ENCODE assay signal across 8 mouse cellular contexts in genomic region chr4:149889851-149890250, GRCm38 (mm10).
A peak's percentile ranks its signal among the peaks of the same experiment; 100 is the strongest.
DNase-seq lines count a peak whose midpoint lies in the region; ATAC-seq lines count a peak whose summit lies in the region.

No protein-coding gene starts in this region.

- peak overlapping the region; percentile 50 for H3K4me3 ChIP-seq in megakaryocyte, embryonic 14.5 days (replicated peaks)
- H3K4me3 ChIP-seq in heart, embryonic 10.5 days: no peak overlapping the region
- H3K4me3 ChIP-seq in limb, embryonic 13.5 days: no peak overlapping the region

- peak overlapping the region; percentile 6; the same call in 1 of the 2 replicates for H3K9ac ChIP-seq in limb, embryonic 13.5 days

- peaks cover 17% of the 10 kb centered on the region for H3K4me1 ChIP-seq in megakaryocyte, embryonic 14.5 days
- H3K4me1 ChIP-seq in heart, embryonic 10.5 days: peaks cover 58% of the 10 kb centered on the region
- H3K4me1 ChIP-seq in limb, embryonic 13.5 days: peaks cover 82% of the 10 kb centered on the region

- peaks cover 82% of the 10 kb centered on the region for H3K27me3 ChIP-seq in megakaryocyte, embryonic 14.5 days (replicated peaks)
- H3K27me3 ChIP-seq in heart, embryonic 10.5 days (ENCODE audit: insufficient read depth, poor library complexity, severe bottlenecking): no peaks in the 10 kb centered on the region; the same call in 1 of the 2 replicates
- no peaks in the 10 kb centered on the region for H3K27me3 ChIP-seq in limb, embryonic 13.5 days

- H3K4me2 ChIP-seq in limb, embryonic 13.5 days (replicated peaks): peak overlapping the region; percentile 41

- peak overlapping the region; percentile 83 for H3K27ac ChIP-seq in heart, embryonic 10.5 days
- H3K27ac ChIP-seq in limb, embryonic 13.5 days: peak overlapping the region; percentile 95

- 21% methylated on average over 13 of the region's 13 CpGs for WGBS in heart, embryonic 10.5 days
- WGBS in limb, embryonic 13.5 days: 14% methylated on average over 13 of the region's 13 CpGs

- DNase-seq in embryo, embryonic 9.5 days (ENCODE audit: extremely low spot score): peak; percentile 67
- no peak for DNase-seq in heart, embryonic 10.5 days (ENCODE audit: low spot score)
- DNase-seq in kidney, adult 18-20 months: peak; percentile 87
- DNase-seq in ovary, postnatal 14 days (ENCODE audit: low spot score): peak; percentile 52
- DNase-seq in MN1 (ENCODE audit: low spot score): no peak

- H3K36me3 ChIP-seq in megakaryocyte, embryonic 14.5 days (replicated peaks; ENCODE audit: low read length): no peaks in the 10 kb centered on the region
- no peaks in the 10 kb centered on the region for H3K36me3 ChIP-seq in heart, embryonic 10.5 days
- H3K36me3 ChIP-seq in limb, embryonic 13.5 days: no peaks in the 10 kb centered on the region

- no peak for ATAC-seq in megakaryocyte, adult 5-6 weeks (ENCODE audit: poor library complexity, severe bottlenecking)
- no peak for ATAC-seq in limb, embryonic 13.5 days (ENCODE audit: low FRiP score, low read depth)

- H3K9me3 ChIP-seq in megakaryocyte, embryonic 14.5 days: no peaks in the 10 kb centered on the region
- no peaks in the 10 kb centered on the region for H3K9me3 ChIP-seq in heart, embryonic 10.5 days
- no peaks in the 10 kb centered on the region for H3K9me3 ChIP-seq in limb, embryonic 13.5 days

Comparison
In these comparisons a context has a peak if more than half of its experiments do, and no peak if none do; other contexts are left out.
1. DNase-seq: peak in embryo, embryonic 9.5 days (single experiment), kidney, adult 18-20 months (single experiment) and ovary, postnatal 14 days (single experiment); none in heart, embryonic 10.5 days (single experiment) and MN1 (single experiment).